Mouse (Mus musculus): Measurements from ENCODE around the gene 2310039H08Rik.

- TF ChIP-seq POLR2A (IDR thresholded peaks at IDR 0.05; ENCODE audit: low read depth, low read length) (no peak), CTCF (IDR thresholded peaks at IDR 0.05; ENCODE audit: borderline replicate concordance, insufficient read depth, low read length) (no peak)
Measured at GRCm38 (mm10) chr17:46725731-46726645, 46.4 kb upstream of the 2310039H08Rik start.
